Mouse (Mus musculus) limb, embryonic 15.5 days (tissue): ENCODE measurements at regions not wholly inside any gene's neighbourhood (a gene's known extent, or its start where the extent isn't known, plus 50 kb on each side); places are given as distances from the start of the nearest gene placed in this dataset.

Source experiments
- ATAC-seq: fragments of 200-750 bp; cut with Nextera tagmentation; 2 replicates; pipeline ENCODE4 v1.8.0; 2017; ENCODE audit warnings: low read depth, moderate TSS enrichment; ENCODE audit not compliant: insufficient number of reproducible peaks, low FRiP score, low TSS enrichment
- H3K27ac ChIP-seq: fragments of 300-500 bp; sonication (generic); 2 replicates; pipeline ENCODE4 v1.5.1; 2015; ENCODE audit warnings: moderate library complexity, mild to moderate bottlenecking, inconsistent platforms
- H3K27me3 ChIP-seq: fragments of 300-500 bp; sonication (generic); 2 replicates; pipeline ENCODE4 v1.6.1; 2015; ENCODE audit warnings: inconsistent platforms
- H3K36me3 ChIP-seq: fragments of 300-500 bp; sonication (generic); 2 replicates; pipeline ENCODE4 v1.6.1; 2015; ENCODE audit warnings: inconsistent platforms
- H3K4me1 ChIP-seq: fragments of 300-500 bp; sonication (generic); 2 replicates; pipeline ENCODE4 v1.6.1; 2015; ENCODE audit warnings: inconsistent platforms
- H3K4me2 ChIP-seq: fragments of 300-500 bp; sonication (generic); 2 replicates; pipeline ENCODE4 v1.6.1; 2015; ENCODE audit warnings: mild to moderate bottlenecking, inconsistent platforms
- H3K4me3 ChIP-seq: fragments of 300-500 bp; sonication (generic); 2 replicates; pipeline ENCODE4 v1.5.1; 2015; ENCODE audit warnings: mild to moderate bottlenecking, inconsistent platforms
- H3K9ac ChIP-seq: fragments of 300-500 bp; sonication (generic); 2 replicates; pipeline ENCODE4 v1.6.1; 2015; ENCODE audit warnings: inconsistent platforms
- H3K9me3 ChIP-seq: fragments of 300-500 bp; sonication (generic); 2 replicates; pipeline ENCODE4 v1.6.1; 2016; ENCODE audit warnings: inconsistent platforms
- WGBS: fragments of 180-500 bp; shearing (Covaris S2); methylation state at CpG from one replicate; pipeline ENCODE4 v1.1.7; 2015; 5-methylcytosine and 5-hydroxymethylcytosine counted together

DNA sequence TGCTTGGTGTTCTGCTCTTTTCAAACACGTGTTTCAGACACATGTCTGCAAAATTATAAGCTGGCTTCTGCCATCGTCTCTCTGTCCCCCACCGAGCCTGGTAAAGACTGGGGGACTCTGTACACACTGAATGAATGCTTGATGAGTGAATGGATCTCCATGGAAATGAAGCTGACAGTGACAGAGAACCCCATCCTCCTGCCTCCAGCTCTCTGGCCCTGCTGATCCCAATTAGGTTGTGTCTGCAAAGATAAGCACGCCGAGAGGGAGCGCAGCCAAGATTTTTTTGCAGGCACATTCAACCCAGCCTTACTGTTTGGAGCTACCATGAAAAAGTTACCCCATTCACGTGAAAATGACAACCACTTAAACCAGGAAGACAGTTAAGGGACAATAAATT is 266.5 kb upstream of the Ppp2r3a start:
- Histone ChIP-seq H3K27me3 (no peaks in the 10 kb centered on the region), H3K4me1 (no peaks in the 10 kb centered on the region), H3K27ac (no peak overlapping the region), H3K36me3 (no peaks in the 10 kb centered on the region), H3K9ac (no peak overlapping the region), H3K9me3 (no peaks in the 10 kb centered on the region), H3K4me2 (no peak overlapping the region), H3K4me3 (no peak overlapping the region)
- no peak for ATAC-seq
- 69% methylated on average over 7 of the region's 7 CpGs for WGBS

- no peak overlapping the region for H3K4me3 ChIP-seq
- no peaks in the 10 kb centered on the region for H3K36me3 ChIP-seq
- H3K9ac ChIP-seq = no peak overlapping the region
- ATAC-seq = no peak
- no peaks in the 10 kb centered on the region for H3K27me3 ChIP-seq
- H3K9me3 ChIP-seq = no peaks in the 10 kb centered on the region
- H3K4me1 ChIP-seq = no peaks in the 10 kb centered on the region
- WGBS = 72% methylated on average over 3 of the region's 3 CpGs
- H3K4me2 ChIP-seq = no peak overlapping the region
- H3K27ac ChIP-seq = no peak overlapping the region
These were observed 259.2 kb upstream of the Ppp2r3a start for GRCm38 (mm10) chr9:101510807-101511206.

- WGBS = 78% methylated on average over 9 of the region's 9 CpGs
These were observed 257.6 kb upstream of the Ppp2r3a start for GRCm38 (mm10) chr9:101509196-101509595.

DNA sequence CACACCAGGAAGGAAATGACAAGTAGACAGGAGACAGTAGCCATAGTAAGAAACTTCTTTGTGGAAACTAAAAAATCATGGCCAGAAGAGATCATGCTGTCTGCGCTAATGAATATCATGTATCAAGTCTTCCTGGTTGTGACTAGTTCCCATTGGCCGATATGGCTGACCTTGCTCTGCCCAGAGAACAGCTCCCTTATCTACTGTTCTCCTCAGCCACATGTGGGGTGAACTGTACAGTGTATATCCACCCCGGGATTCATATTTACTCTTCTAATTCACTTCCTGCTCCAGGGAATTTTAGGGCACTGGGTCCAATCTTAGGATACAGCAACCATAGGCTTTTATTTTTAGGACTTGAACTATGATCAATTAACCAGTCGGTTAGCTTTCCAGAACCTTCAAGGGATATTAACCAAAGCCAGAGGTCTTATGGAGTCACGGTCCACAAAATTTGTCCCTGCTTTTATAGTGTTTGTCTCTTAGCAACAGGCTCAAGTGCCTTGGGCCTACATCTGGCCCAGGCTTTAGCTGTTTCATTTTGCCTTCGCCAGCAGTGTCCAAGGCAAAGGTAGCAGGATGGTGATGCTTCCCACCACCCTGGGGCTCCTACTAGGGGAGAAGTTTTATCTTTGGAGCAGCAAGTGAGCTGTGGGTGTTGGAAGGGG is 255.6 kb upstream of the Ppp2r3a start:
- WGBS = 57% methylated on average over 6 of the region's 6 CpGs
- H3K9me3 ChIP-seq = no peaks in the 10 kb centered on the region
- no peak overlapping the region for H3K27ac ChIP-seq
- H3K36me3 ChIP-seq = no peaks in the 10 kb centered on the region
- no peak overlapping the region for H3K4me2 ChIP-seq
- H3K9ac ChIP-seq = no peak overlapping the region
- H3K4me1 ChIP-seq = no peaks in the 10 kb centered on the region
- no peak for ATAC-seq
- H3K4me3 ChIP-seq = no peak overlapping the region
- H3K27me3 ChIP-seq = no peaks in the 10 kb centered on the region

More at GRCm38 (mm10) chr9:101509196-101509595, 257.6 kb upstream of the Ppp2r3a start:
- H3K36me3 ChIP-seq = no peaks in the 10 kb centered on the region
- H3K9ac ChIP-seq = no peak overlapping the region
- no peak overlapping the region for H3K27ac ChIP-seq
- H3K4me2 ChIP-seq = no peak overlapping the region
- H3K27me3 ChIP-seq = no peaks in the 10 kb centered on the region
- no peak overlapping the region for H3K4me3 ChIP-seq
- H3K4me1 ChIP-seq = no peaks in the 10 kb centered on the region
- ATAC-seq = no peak
- H3K9me3 ChIP-seq = no peaks in the 10 kb centered on the region

DNA sequence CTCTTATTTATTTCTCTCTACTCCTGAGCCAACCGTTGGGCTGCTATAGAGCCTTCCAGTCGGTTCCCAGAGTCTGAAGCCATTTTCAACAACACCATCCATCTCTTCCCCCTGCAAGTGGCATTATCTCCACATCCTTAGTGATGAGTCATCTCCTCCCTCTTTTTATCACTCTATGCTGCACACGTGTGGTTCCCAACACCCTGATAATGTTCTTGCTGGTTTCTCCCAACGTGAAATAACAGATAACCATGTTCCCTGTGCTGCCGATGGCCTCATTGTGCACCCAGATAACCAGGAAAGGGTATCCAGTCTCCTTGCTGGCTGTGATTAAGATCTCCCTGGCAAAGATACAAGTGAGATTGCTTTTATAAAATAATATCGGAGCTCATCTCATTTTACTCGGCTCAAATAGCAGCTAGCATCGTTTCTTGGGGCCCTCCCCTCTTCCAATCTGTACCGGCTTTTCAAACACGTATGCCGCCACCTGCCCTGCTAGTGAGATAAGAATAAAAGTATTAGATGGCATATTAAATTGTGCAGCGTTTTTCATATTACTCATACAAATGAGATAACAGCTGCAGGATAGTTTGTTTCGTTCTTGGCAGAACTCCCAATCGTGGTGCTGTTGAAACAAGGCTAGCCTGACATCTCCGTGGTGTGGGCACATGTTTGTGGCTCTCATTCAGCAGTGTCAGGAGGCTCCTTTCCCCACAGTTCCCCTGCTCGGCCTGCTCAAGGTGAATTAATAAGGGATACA is 250.3 kb upstream of the Ppp2r3a start:
- Histone ChIP-seq H3K9ac (no peak overlapping the region), H3K4me3 (no peak overlapping the region), H3K27me3 (no peaks in the 10 kb centered on the region), H3K9me3 (no peaks in the 10 kb centered on the region), H3K36me3 (no peaks in the 10 kb centered on the region), H3K4me1 (no peaks in the 10 kb centered on the region), H3K4me2 (no peak overlapping the region), H3K27ac (no peak overlapping the region)
- WGBS = 67% methylated on average over 16 of the region's 16 CpGs
- ATAC-seq = no peak

DNA sequence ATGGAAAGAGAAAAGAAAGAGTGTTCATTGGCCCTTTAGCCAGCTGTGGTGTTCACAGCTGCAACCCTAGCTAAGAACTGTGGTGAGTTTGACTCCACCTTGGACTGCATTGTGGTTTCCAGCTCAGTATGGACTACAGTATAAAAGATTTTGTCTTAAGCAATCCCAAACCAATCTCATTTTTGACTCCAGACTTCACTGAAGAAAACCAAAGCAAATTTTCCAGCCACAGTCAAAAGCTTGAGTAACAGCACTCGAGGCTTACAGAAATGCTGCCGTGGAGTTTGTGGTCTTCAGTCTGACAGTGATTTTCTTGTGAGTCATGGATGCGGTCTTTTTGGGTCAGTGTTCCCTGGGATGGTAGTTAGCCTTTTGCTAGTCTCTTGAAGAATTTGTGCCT is 249.4 kb upstream of the Ppp2r3a start:
- WGBS = 75% methylated on average over 3 of the region's 3 CpGs
- H3K27ac ChIP-seq = no peak overlapping the region
- ATAC-seq = no peak
- no peak overlapping the region for H3K9ac ChIP-seq
- H3K4me1 ChIP-seq = no peaks in the 10 kb centered on the region
- H3K9me3 ChIP-seq = no peaks in the 10 kb centered on the region
- H3K4me3 ChIP-seq = no peak overlapping the region
- no peak overlapping the region for H3K4me2 ChIP-seq
- no peaks in the 10 kb centered on the region for H3K27me3 ChIP-seq
- H3K36me3 ChIP-seq = no peaks in the 10 kb centered on the region

GRCm38 (mm10) chr9:101498721-101499120 is 247.1 kb upstream of the Ppp2r3a start:
- 92% methylated on average over 5 of the region's 5 CpGs for WGBS
- Histone ChIP-seq H3K27me3 (no peaks in the 10 kb centered on the region), H3K4me1 (no peaks in the 10 kb centered on the region), H3K4me3 (no peak overlapping the region), H3K36me3 (no peaks in the 10 kb centered on the region), H3K4me2 (no peak overlapping the region), H3K27ac (no peak overlapping the region), H3K9ac (no peak overlapping the region), H3K9me3 (no peaks in the 10 kb centered on the region)
- ATAC-seq = no peak

DNA sequence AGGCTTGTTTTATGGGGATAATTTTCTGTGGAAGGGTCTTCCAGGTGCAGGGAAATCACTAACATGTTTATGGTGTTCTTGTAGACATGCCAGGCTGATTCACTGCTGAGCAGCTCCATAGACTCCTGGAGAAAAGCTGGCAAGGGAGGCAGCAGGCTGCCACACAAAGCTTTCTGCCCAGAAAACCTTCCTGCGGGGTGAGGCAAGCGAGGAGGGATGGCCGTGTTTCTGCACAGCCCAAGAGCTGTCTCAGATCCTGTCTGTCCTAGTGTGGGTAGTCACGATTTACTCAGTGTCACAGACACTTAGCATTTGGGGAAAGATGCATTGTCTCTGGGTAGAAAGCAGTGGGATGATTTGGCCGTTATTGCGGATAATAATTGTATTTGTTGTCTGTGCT is 244.2 kb upstream of the Ppp2r3a start:
- Histone ChIP-seq H3K4me2 (no peak overlapping the region), H3K36me3 (no peaks in the 10 kb centered on the region), H3K9ac (no peak overlapping the region), H3K27ac (no peak overlapping the region), H3K4me1 (no peaks in the 10 kb centered on the region), H3K27me3 (no peaks in the 10 kb centered on the region), H3K4me3 (no peak overlapping the region), H3K9me3 (no peaks in the 10 kb centered on the region)
- WGBS = 69% methylated on average over 6 of the region's 6 CpGs
- no peak for ATAC-seq

- Histone ChIP-seq H3K4me1 (no peaks in the 10 kb centered on the region), H3K27ac (no peak overlapping the region), H3K4me3 (no peak overlapping the region), H3K4me2 (no peak overlapping the region), H3K27me3 (no peaks in the 10 kb centered on the region), H3K9me3 (no peaks in the 10 kb centered on the region), H3K9ac (no peak overlapping the region), H3K36me3 (no peaks in the 10 kb centered on the region)
- WGBS = 68% methylated on average over 6 of the region's 6 CpGs
- no peak for ATAC-seq
These were observed 237.4 kb upstream of the Ppp2r3a start for GRCm38 (mm10) chr9:101489013-101489412.

GRCm38 (mm10) chr9:101476223-101476622 is 224.6 kb upstream of the Ppp2r3a start:
- Histone ChIP-seq H3K36me3 (no peaks in the 10 kb centered on the region), H3K27me3 (no peaks in the 10 kb centered on the region), H3K4me1 (no peaks in the 10 kb centered on the region), H3K4me3 (no peak overlapping the region), H3K27ac (no peak overlapping the region), H3K4me2 (no peak overlapping the region), H3K9me3 (no peaks in the 10 kb centered on the region), H3K9ac (no peak overlapping the region)
- 62% methylated on average over 3 of the region's 3 CpGs for WGBS
- no peak for ATAC-seq

- H3K4me2 ChIP-seq = no peak overlapping the region
- H3K27ac ChIP-seq = no peak overlapping the region
- H3K9me3 ChIP-seq = no peaks in the 10 kb centered on the region
- H3K4me1 ChIP-seq = no peaks in the 10 kb centered on the region
- H3K9ac ChIP-seq = no peak overlapping the region
- no peaks in the 10 kb centered on the region for H3K36me3 ChIP-seq
- 76% methylated on average over 4 of the region's 4 CpGs for WGBS
- no peak overlapping the region for H3K4me3 ChIP-seq
- no peaks in the 10 kb centered on the region for H3K27me3 ChIP-seq
- ATAC-seq = no peak
These were observed 221.5 kb upstream of the Ppp2r3a start for GRCm38 (mm10) chr9:101473074-101473461.

DNA sequence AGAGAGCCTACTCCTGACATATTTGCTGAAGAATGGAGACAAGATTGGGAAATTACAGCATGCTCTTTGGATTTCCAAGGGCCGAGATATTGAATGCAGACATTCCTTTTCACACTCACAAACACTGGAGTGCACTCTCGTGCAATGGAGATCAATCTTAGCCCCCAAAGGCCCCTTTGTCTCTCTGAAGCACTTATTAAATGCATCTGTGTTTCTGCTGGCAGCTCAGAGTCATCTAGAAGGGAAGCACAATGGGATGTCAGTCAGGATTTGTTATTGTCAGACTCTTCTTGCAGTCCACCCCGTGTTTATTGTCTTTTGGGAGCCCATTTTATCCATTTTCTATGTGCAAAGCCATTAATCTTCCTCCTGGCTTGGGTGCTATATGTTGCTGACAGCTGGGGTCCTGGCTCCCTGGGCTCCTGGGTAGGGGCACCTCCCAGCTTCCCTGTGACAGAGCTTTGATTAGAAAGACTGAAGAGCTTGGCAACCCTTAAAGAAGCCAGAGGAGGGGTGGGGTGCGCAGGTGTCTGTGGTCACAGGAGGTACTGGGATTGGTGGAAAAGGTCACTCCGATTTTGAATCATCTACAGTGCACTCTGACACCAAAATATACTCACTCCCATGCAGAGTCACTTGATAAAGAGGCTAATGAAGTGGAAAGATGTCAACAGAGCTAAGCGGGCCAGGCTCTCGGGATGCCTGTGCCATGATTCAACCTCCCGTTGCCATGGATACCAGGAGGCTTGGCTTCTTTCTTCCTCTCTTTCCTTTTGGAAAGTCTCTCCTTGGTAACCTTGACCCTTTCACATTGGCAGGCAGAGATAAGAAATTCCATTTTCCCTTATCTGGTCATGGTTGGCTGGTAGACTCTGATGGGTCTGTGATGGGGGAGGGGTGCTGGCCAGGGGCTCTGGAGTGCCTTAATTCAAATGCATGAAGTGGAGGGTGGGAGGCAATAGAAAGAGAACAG is 220.8 kb upstream of the Ppp2r3a start:
- no peak for ATAC-seq
- H3K4me1 ChIP-seq = no peaks in the 10 kb centered on the region
- no peak overlapping the region for H3K27ac ChIP-seq

More for the DNA sequence above, 220.8 kb upstream of the Ppp2r3a start:
- no peaks in the 10 kb centered on the region for H3K36me3 ChIP-seq
- H3K9me3 ChIP-seq = no peaks in the 10 kb centered on the region
- no peak overlapping the region for H3K9ac ChIP-seq
- H3K4me3 ChIP-seq = no peak overlapping the region
- WGBS = 69% methylated on average over 8 of the region's 8 CpGs
- H3K27me3 ChIP-seq = no peaks in the 10 kb centered on the region
- H3K4me2 ChIP-seq = no peak overlapping the region
